Mouse (Mus musculus) E14TG2a.4 (cell line): ENCODE results near the gene Nudt13.

Source experiments
- CTCF ChIP-seq: conservative IDR thresholded peaks from 2 replicates; pipeline ENCODE4 v1.5.1; 2014; ENCODE audit warnings: low read length
- NANOG ChIP-seq: IDR thresholded peaks from 2 replicates; pipeline ENCODE4 v1.6.1; 2014; ENCODE audit warnings: borderline replicate concordance, low read length, mixed read lengths

- TF ChIP-seq CTCF (no peak), NANOG (no peak)
These were observed 3.1 kb upstream of the Nudt13 start for GRCm38 (mm10) chr14:20291391-20291790.
